ENCODE assay signal across 13 mouse cellular contexts in genomic region chr17:13914531-13914930, GRCm38 (mm10). TPM values are rescaled to one million over a fixed set of nuclear protein-coding genes. Genes with fewer than 3 reads are reported as not detected.
DNase-seq lines count a peak whose midpoint lies in the region; ATAC-seq lines count a peak whose summit lies in the region.
"Had no signal": no experiment of that assay in that cellular context is flagged by ENCODE, and none has a peak within 500 bp of the region (broad histone marks: within the 10 kb centered on the region; RNA-seq: fewer than 3 reads in every experiment).

No protein-coding gene starts in this region.

- H3K9me3 ChIP-seq in heart, embryonic 13.5 days = no peaks in the 10 kb centered on the region
- H3K9me3 ChIP-seq in forebrain, embryonic 14.5 days (replicated peaks; ENCODE audit: control insufficient read depth, low read length) = no peaks in the 10 kb centered on the region
- H3K9me3 ChIP-seq: embryonic facial prominence, embryonic 13.5 days; neural tube, embryonic 15.5 days had no signal

- no peak overlapping the region for H3K4me2 ChIP-seq in heart, embryonic 13.5 days
- no peak overlapping the region for H3K4me2 ChIP-seq in forebrain, embryonic 14.5 days (ENCODE audit: low read length)
- H3K4me2 ChIP-seq: embryonic facial prominence, embryonic 13.5 days; neural tube, embryonic 15.5 days had no signal

- H3K4me1 ChIP-seq in heart, embryonic 13.5 days = peaks cover 4% of the 10 kb centered on the region; the same call in 1 of the 2 replicates
- no peaks in the 10 kb centered on the region for H3K4me1 ChIP-seq in forebrain, embryonic 14.5 days (ENCODE audit: control insufficient read depth, insufficient read depth, low read length)
- H3K4me1 ChIP-seq: embryonic facial prominence, embryonic 13.5 days; neural tube, embryonic 15.5 days had no signal

- H3K4me3 ChIP-seq in heart, embryonic 13.5 days = no peak overlapping the region
- no peak overlapping the region for H3K4me3 ChIP-seq in forebrain, embryonic 14.5 days (ENCODE audit: low read depth, low read length)
- H3K4me3 ChIP-seq: embryonic facial prominence, embryonic 13.5 days; neural tube, embryonic 15.5 days had no signal

- 72% methylated on average over 4 of the region's 4 CpGs for WGBS in heart, embryonic 13.5 days
- 82% methylated on average over 4 of the region's 4 CpGs for WGBS in forebrain, embryonic 14.5 days

- H3K27me3 ChIP-seq in heart, embryonic 13.5 days (replicated peaks) = no peaks in the 10 kb centered on the region
- H3K27me3 ChIP-seq in forebrain, embryonic 14.5 days (replicated peaks; ENCODE audit: control insufficient read depth, insufficient read depth, low read length) = no peaks in the 10 kb centered on the region
- H3K27me3 ChIP-seq: embryonic facial prominence, embryonic 13.5 days; neural tube, embryonic 15.5 days had no signal

- H3K9ac ChIP-seq in heart, embryonic 13.5 days = no peak overlapping the region
- no peak overlapping the region for H3K9ac ChIP-seq in forebrain, embryonic 14.5 days (ENCODE audit: low read length)
- H3K9ac ChIP-seq: embryonic facial prominence, embryonic 13.5 days; neural tube, embryonic 15.5 days had no signal

- no peaks in the 10 kb centered on the region; the same call in 1 of the 2 replicates for H3K36me3 ChIP-seq in heart, embryonic 13.5 days
- peaks cover 3% of the 10 kb centered on the region; the same call in 1 of the 2 replicates for H3K36me3 ChIP-seq in forebrain, embryonic 14.5 days (ENCODE audit: control insufficient read depth, insufficient read depth, low read length)
- H3K36me3 ChIP-seq: embryonic facial prominence, embryonic 13.5 days; neural tube, embryonic 15.5 days had no signal

- no peak for ATAC-seq in heart, embryonic 13.5 days (ENCODE audit: extremely low read depth, insufficient number of reproducible peaks, low FRiP score, low TSS enrichment)
- no peak for ATAC-seq in forebrain, embryonic 14.5 days

- 0 out of 2 replicates have a peak overlapping the region, but pooled peaks have one; percentile 41 for H3K27ac ChIP-seq in heart, embryonic 13.5 days (replicated peaks)
- no peak overlapping the region for H3K27ac ChIP-seq in forebrain, embryonic 14.5 days (ENCODE audit: low read depth, low read length)
- H3K27ac ChIP-seq: embryonic facial prominence, embryonic 13.5 days; neural tube, embryonic 15.5 days had no signal

- peak; percentile 36 for DNase-seq in gastrocnemius, postnatal 25 days
- no peak for DNase-seq in gastrocnemius, postnatal 4 days (ENCODE audit: low spot score in 2 of 2)
- DNase-seq in kidney, postnatal 10 days = peak; percentile 72
- peak; percentile 62 to 81 for DNase-seq in lung, postnatal 4 days
- no peak for DNase-seq in right cerebral cortex, postnatal 10 days (ENCODE audit: low spot score in 2 of 2)
- no peak for DNase-seq in adrenal gland, adult 8-10 months
- no peak for DNase-seq in forebrain, embryonic 14.5 days (ENCODE audit: low spot score)

RNA-seq across cellular contexts. Expression of gene Gm7168, which starts 33.6 kb away (rescaled TPM):
- total RNA-seq in gastrocnemius, postnatal 25 days (2021) = not detected
- not detected for total RNA-seq in gastrocnemius, postnatal 4 days (2021)
- polyA plus RNA-seq in heart, embryonic 13.5 days (2015; fragmentation: Nextera tagmentation; extraction: Ambion mirVana) = not detected in 2 replicates
- total RNA-seq in adrenal gland, adult 8-10 months (2022) = not detected
- not detected in 2 replicates for polyA plus RNA-seq in forebrain, embryonic 14.5 days (2014; fragmentation: Nextera tagmentation; extraction: Ambion mirVana)
- total RNA-seq: layer of hippocampus, postnatal 25 days had no signal
- polyA plus RNA-seq: embryonic facial prominence, embryonic 13.5 days; heart, embryonic 14.5 days; neural tube, embryonic 15.5 days; spleen, adult 2 months had no signal

Comparison
In these comparisons a context has a peak if more than half of its experiments do, and no peak if none do; other contexts are left out.
1. DNase-seq: peak in gastrocnemius, postnatal 25 days (single experiment), kidney, postnatal 10 days (single experiment) and lung, postnatal 4 days (2 of 2); none in gastrocnemius, postnatal 4 days (0 of 2), right cerebral cortex, postnatal 10 days (0 of 2), adrenal gland, adult 8-10 months (single experiment) and forebrain, embryonic 14.5 days (single experiment).